Mouse (Mus musculus): Measurements from ENCODE around the gene Litaf. TPM values are rescaled to one million over a fixed set of nuclear protein-coding genes. Genes with fewer than 3 reads are reported as not detected.

Gene Litaf
- polyA plus RNA-seq, 1 experiment from 2014 or later: 112 TPM

- Histone ChIP-seq H3K36me3 (ENCODE audit: insufficient read depth) (no peaks in the 10 kb centered on the region), H3K4me2 (no peak overlapping the region), H3K9ac (no peak overlapping the region), H3K27me3 (ENCODE audit: insufficient read depth, low read length) (no peaks in the 10 kb centered on the region), H3K9me3 (ENCODE audit: low read depth, low read length) (no peaks in the 10 kb centered on the region), H3K4me1 (ENCODE audit: insufficient read depth) (0 out of 2 replicates have a peak, but pooled peaks cover 5% of the 10 kb centered on the region), H3K4me3 (ENCODE audit: low read depth, low read length) (no peak overlapping the region), H3K27ac (ENCODE audit: low read depth) (no peak overlapping the region)
- TF ChIP-seq CTCF (IDR thresholded peaks at IDR 0.05; ENCODE audit: low read depth): no peak
- ATAC-seq (ENCODE audit: insufficient read depth): no peak
- peak; percentile 34 for DNase-seq
- 60% methylated on average over 7 of the region's 7 CpGs for WGBS
These were observed 64.0 kb downstream of the Litaf start for GRCm38 (mm10) chr16:11001703-11002659.

- Histone ChIP-seq H3K36me3 (ENCODE audit: insufficient read depth) (no peaks in the 10 kb centered on the region), H3K27ac (ENCODE audit: low read depth) (no peak overlapping the region), H3K9ac (no peak overlapping the region), H3K4me1 (ENCODE audit: insufficient read depth) (no peaks in the 10 kb centered on the region), H3K27me3 (ENCODE audit: insufficient read depth, low read length) (no peaks in the 10 kb centered on the region), H3K4me2 (no peak overlapping the region), H3K4me3 (ENCODE audit: low read depth, low read length) (no peak overlapping the region), H3K9me3 (ENCODE audit: low read depth, low read length) (no peaks in the 10 kb centered on the region)
- DNase-seq (no peak), ATAC-seq (ENCODE audit: insufficient read depth) (no peak)
- no peak for TF ChIP-seq CTCF (IDR thresholded peaks at IDR 0.05; ENCODE audit: low read depth)
- 47% methylated on average over 3 of the region's 3 CpGs for WGBS
These were observed 66.1 kb downstream of the Litaf start for GRCm38 (mm10) chr16:10999809-11000208.

- Histone ChIP-seq H3K9ac (no peak overlapping the region), H3K4me2 (no peak overlapping the region), H3K27ac (ENCODE audit: low read depth) (no peak overlapping the region), H3K4me1 (ENCODE audit: insufficient read depth) (no peaks in the 10 kb centered on the region), H3K27me3 (ENCODE audit: insufficient read depth, low read length) (no peaks in the 10 kb centered on the region), H3K9me3 (ENCODE audit: low read depth, low read length) (no peaks in the 10 kb centered on the region), H3K4me3 (ENCODE audit: low read depth, low read length) (no peak overlapping the region), H3K36me3 (ENCODE audit: insufficient read depth) (no peaks in the 10 kb centered on the region)
- no peak for DNase-seq
- TF ChIP-seq CTCF (IDR thresholded peaks at IDR 0.05; ENCODE audit: low read depth): no peak
- WGBS: 76% methylated on average over 9 of the region's 9 CpGs
- no peak for ATAC-seq (ENCODE audit: insufficient read depth)
These were observed 67.7 kb downstream of the Litaf start for GRCm38 (mm10) chr16:10998224-10998623.

GRCm38 (mm10) chr16:10996576-10996975 is 69.4 kb downstream of the Litaf start:
- H3K27me3 ChIP-seq (ENCODE audit: insufficient read depth, low read length): no peaks in the 10 kb centered on the region
- H3K27ac ChIP-seq (ENCODE audit: low read depth): no peak overlapping the region
- no peaks in the 10 kb centered on the region for H3K4me1 ChIP-seq (ENCODE audit: insufficient read depth)
- no peak overlapping the region for H3K4me2 ChIP-seq
- TF ChIP-seq CTCF (IDR thresholded peaks at IDR 0.05; ENCODE audit: low read depth): no peak
- no peak overlapping the region for H3K9ac ChIP-seq
- ATAC-seq (ENCODE audit: insufficient read depth) (no peak), DNase-seq (no peak)
- WGBS: 83% methylated on average over 4 of the region's 4 CpGs
- no peak overlapping the region for H3K4me3 ChIP-seq (ENCODE audit: low read depth, low read length)
- no peaks in the 10 kb centered on the region for H3K36me3 ChIP-seq (ENCODE audit: insufficient read depth)
- no peaks in the 10 kb centered on the region for H3K9me3 ChIP-seq (ENCODE audit: low read depth, low read length)

- WGBS: 7% methylated on average over 35 of the region's 35 CpGs
- Histone ChIP-seq H3K9me3 (ENCODE audit: low read depth, low read length) (no peaks in the 10 kb centered on the region), H3K9ac (peak overlapping the region; percentile 89), H3K27ac (ENCODE audit: low read depth) (peak overlapping the region; percentile 91), H3K4me2 (peak overlapping the region; percentile 77), H3K4me1 (ENCODE audit: insufficient read depth) (no peaks in the 10 kb centered on the region; the same call in 1 of the 2 replicates), H3K4me3 (ENCODE audit: low read depth, low read length) (peak overlapping the region; percentile 79), H3K36me3 (ENCODE audit: insufficient read depth) (peaks cover 10% of the 10 kb centered on the region; the same call in 1 of the 2 replicates), H3K27me3 (ENCODE audit: insufficient read depth, low read length) (no peaks in the 10 kb centered on the region)
- ATAC-seq (ENCODE audit: insufficient read depth): peak; percentile 94
- DNase-seq: peak; percentile 97
- no peak for TF ChIP-seq CTCF (IDR thresholded peaks at IDR 0.05; ENCODE audit: low read depth)
These were observed 72.8 kb downstream of the Litaf start for GRCm38 (mm10) chr16:10993032-10993744.

GRCm38 (mm10) chr16:10992090-10993031 is 73.6 kb downstream of the Litaf start:
- Histone ChIP-seq H3K27ac (ENCODE audit: low read depth) (peak overlapping the region; percentile 91), H3K36me3 (ENCODE audit: insufficient read depth) (peaks cover 10% of the 10 kb centered on the region; the same call in 1 of the 2 replicates), H3K9me3 (ENCODE audit: low read depth, low read length) (no peaks in the 10 kb centered on the region), H3K4me3 (ENCODE audit: low read depth, low read length) (peak overlapping the region; percentile 79), H3K4me2 (peak overlapping the region; percentile 77), H3K9ac (peak overlapping the region; percentile 89), H3K4me1 (ENCODE audit: insufficient read depth) (no peaks in the 10 kb centered on the region; the same call in 1 of the 2 replicates), H3K27me3 (ENCODE audit: insufficient read depth, low read length) (no peaks in the 10 kb centered on the region)
- no peak for TF ChIP-seq CTCF (IDR thresholded peaks at IDR 0.05; ENCODE audit: low read depth)
- ATAC-seq (ENCODE audit: insufficient read depth) (peak; percentile 75), DNase-seq (peak; percentile 74)
- under 1% methylated on average over 52 of the region's 52 CpGs for WGBS

All from lung, embryonic 14.5 days (tissue).